Mouse (Mus musculus): ENCODE measurements around the gene Akna. TPM values are rescaled to one million over a fixed set of nuclear protein-coding genes. Genes with fewer than 3 reads are reported as not detected.

Akna gene
- polyA plus RNA-seq, 1 experiment from 2014 or later = 2.5 TPM

DNA sequence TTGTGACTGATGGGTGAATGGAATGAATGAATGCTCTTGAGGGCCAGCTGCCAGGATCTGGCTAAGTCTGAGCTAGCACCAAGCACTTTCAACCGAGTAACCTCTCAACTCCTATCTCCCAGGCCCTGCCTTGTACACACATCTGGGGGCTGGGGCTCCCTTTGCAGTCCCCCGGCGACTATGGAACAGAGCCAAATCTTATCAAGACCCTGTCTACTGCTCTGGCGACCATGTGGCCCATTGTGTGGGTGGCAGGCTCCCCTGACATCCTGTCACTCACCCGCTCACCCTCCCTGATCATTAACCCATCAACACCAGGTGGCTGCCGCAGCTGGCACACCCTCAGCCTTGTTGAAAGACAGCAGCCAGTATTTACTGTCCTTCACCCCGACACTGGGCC lies 1.9 kb upstream of the Akna start:
- no peak for ATAC-seq (ENCODE audit: low read depth)
- no peaks in the 10 kb centered on the region for H3K27me3 ChIP-seq (ENCODE audit: control insufficient read depth, insufficient read depth, low read length)

GRCm38 (mm10) chr4:63404205-63404604 lies 1.1 kb upstream of the Akna start:
- Histone ChIP-seq H3K4me3 (ENCODE audit: low read depth, low read length) (no peak overlapping the region), H3K4me2 (ENCODE audit: low read depth, low read length) (no peak overlapping the region), H3K4me1 (ENCODE audit: control insufficient read depth, insufficient read depth, low read length) (peaks cover 29% of the 10 kb centered on the region), H3K27me3 (ENCODE audit: control insufficient read depth, insufficient read depth, low read length) (no peaks in the 10 kb centered on the region), H3K9me3 (ENCODE audit: control insufficient read depth, low read length) (no peaks in the 10 kb centered on the region), H3K9ac (replicated peaks; ENCODE audit: low read depth, low read length) (no peak overlapping the region), H3K27ac (ENCODE audit: low read depth, low read length) (no peak overlapping the region; the same call in 1 of the 2 replicates), H3K36me3 (ENCODE audit: control insufficient read depth, insufficient read depth, low read length) (no peaks in the 10 kb centered on the region)
- 80% methylated on average over 7 of the region's 7 CpGs for WGBS
- no peak for ATAC-seq (ENCODE audit: low read depth)

More for the DNA sequence above, 1.9 kb upstream of the Akna start:
- H3K4me3 ChIP-seq (ENCODE audit: low read depth, low read length) = no peak overlapping the region
- H3K9ac ChIP-seq (replicated peaks; ENCODE audit: low read depth, low read length) = no peak overlapping the region
- no peaks in the 10 kb centered on the region for H3K9me3 ChIP-seq (ENCODE audit: control insufficient read depth, low read length)
- H3K4me1 ChIP-seq (ENCODE audit: control insufficient read depth, insufficient read depth, low read length) = peaks cover 36% of the 10 kb centered on the region
- 18% methylated on average over 7 of the region's 7 CpGs for WGBS
- H3K4me2 ChIP-seq (ENCODE audit: low read depth, low read length) = no peak overlapping the region
- H3K27ac ChIP-seq (ENCODE audit: low read depth, low read length) = no peak overlapping the region
- H3K36me3 ChIP-seq (ENCODE audit: control insufficient read depth, insufficient read depth, low read length) = no peaks in the 10 kb centered on the region

- Histone ChIP-seq H3K9ac (replicated peaks; ENCODE audit: low read depth, low read length) (no peak overlapping the region), H3K9me3 (ENCODE audit: control insufficient read depth, low read length) (no peaks in the 10 kb centered on the region), H3K4me3 (ENCODE audit: low read depth, low read length) (peak overlapping the region; percentile 12; the same call in 1 of the 2 replicates), H3K27ac (ENCODE audit: low read depth, low read length) (peak overlapping the region; percentile 58; the same call in 1 of the 2 replicates), H3K36me3 (ENCODE audit: control insufficient read depth, insufficient read depth, low read length) (no peaks in the 10 kb centered on the region), H3K4me2 (ENCODE audit: low read depth, low read length) (peak overlapping the region; percentile 3; the same call in 1 of the 2 replicates), H3K4me1 (ENCODE audit: control insufficient read depth, insufficient read depth, low read length) (peaks cover 24% of the 10 kb centered on the region), H3K27me3 (ENCODE audit: control insufficient read depth, insufficient read depth, low read length) (no peaks in the 10 kb centered on the region)
- WGBS = 74% methylated on average over 6 of the region's 6 CpGs
- peak; percentile 1; the same call in 1 of the 2 replicates for ATAC-seq (ENCODE audit: low read depth)
Measured at GRCm38 (mm10) chr4:63402558-63402957, 596 bp downstream of the Akna start.

DNA sequence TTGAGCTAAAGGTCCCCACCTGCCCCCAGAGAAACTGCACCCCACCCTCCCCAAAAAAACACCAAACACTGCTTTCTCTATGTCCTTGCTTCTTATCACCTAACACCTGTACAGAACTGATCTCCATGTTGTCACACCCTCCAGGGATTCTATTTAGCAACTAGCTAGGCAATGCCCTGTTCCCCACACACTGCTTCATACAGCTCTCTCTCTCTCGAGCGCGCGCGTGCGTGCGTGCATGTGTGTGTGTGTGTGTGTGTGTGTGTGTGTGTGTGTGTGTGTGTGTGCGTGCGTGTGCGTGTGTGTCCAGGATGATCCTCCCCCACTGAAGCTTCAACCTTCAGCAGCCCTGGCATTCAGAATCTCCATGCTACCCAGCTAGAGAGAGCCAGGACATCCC lies 1.1 kb downstream of the Akna start:
- H3K4me3 ChIP-seq (ENCODE audit: low read depth, low read length) = no peak overlapping the region
- 93% methylated on average over 10 of the region's 10 CpGs for WGBS
- no peaks in the 10 kb centered on the region for H3K27me3 ChIP-seq (ENCODE audit: control insufficient read depth, insufficient read depth, low read length)
- peaks cover 24% of the 10 kb centered on the region for H3K4me1 ChIP-seq (ENCODE audit: control insufficient read depth, insufficient read depth, low read length)
- H3K36me3 ChIP-seq (ENCODE audit: control insufficient read depth, insufficient read depth, low read length) = no peaks in the 10 kb centered on the region
- H3K9ac ChIP-seq (replicated peaks; ENCODE audit: low read depth, low read length) = no peak overlapping the region
- H3K4me2 ChIP-seq (ENCODE audit: low read depth, low read length) = no peak overlapping the region
- no peaks in the 10 kb centered on the region for H3K9me3 ChIP-seq (ENCODE audit: control insufficient read depth, low read length)
- ATAC-seq (ENCODE audit: low read depth) = no peak
- H3K27ac ChIP-seq (ENCODE audit: low read depth, low read length) = no peak overlapping the region

- Histone ChIP-seq H3K4me1 (ENCODE audit: control insufficient read depth, insufficient read depth, low read length) (peaks cover 24% of the 10 kb centered on the region), H3K36me3 (ENCODE audit: control insufficient read depth, insufficient read depth, low read length) (no peaks in the 10 kb centered on the region), H3K9me3 (ENCODE audit: control insufficient read depth, low read length) (no peaks in the 10 kb centered on the region), H3K27me3 (ENCODE audit: control insufficient read depth, insufficient read depth, low read length) (no peaks in the 10 kb centered on the region), H3K27ac (ENCODE audit: low read depth, low read length) (no peak overlapping the region), H3K4me3 (ENCODE audit: low read depth, low read length) (no peak overlapping the region), H3K4me2 (ENCODE audit: low read depth, low read length) (no peak overlapping the region), H3K9ac (replicated peaks; ENCODE audit: low read depth, low read length) (no peak overlapping the region)
- WGBS = 81% methylated on average over 6 of the region's 6 CpGs
- ATAC-seq (ENCODE audit: low read depth) = no peak
Measured at GRCm38 (mm10) chr4:63401620-63402019, 1.5 kb downstream of the Akna start.

DNA sequence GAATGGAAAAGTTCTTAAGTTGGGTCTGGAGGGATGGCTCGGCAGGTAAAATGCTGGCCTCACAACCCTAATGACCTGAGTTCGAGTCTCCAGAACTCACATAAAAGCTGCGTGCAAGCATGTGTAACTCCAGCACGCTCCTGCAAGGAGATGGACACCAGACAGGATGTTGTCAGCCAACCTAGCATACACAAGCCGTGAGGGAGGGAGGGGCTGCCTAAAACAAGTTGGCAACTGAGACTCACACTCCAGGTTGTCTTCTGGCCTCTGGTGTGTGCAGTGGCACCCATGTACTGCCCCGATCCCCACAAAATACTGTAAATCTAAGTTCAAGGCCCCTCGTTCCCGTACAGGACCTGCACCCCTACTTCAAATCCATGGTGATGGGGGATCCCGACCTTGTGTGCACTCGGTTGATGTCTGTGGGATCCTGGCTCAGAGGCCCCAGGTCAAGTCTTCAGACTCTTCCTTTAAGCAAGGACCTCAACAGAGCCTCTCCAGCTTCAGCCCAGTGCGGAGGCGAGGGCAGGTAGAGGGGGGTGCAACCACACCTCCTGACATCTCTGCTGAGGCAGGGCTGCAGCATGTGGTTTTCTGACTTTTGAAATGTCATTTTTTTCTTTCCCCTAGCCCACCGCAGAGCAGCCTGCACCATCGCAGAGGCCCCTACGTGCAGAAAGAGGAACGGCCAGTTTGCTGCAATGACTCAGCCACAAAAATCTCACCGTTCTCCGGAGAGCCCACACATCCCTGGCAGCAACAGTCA lies 2.4 kb downstream of the Akna start:
- H3K9ac ChIP-seq (replicated peaks; ENCODE audit: low read depth, low read length) = no peak overlapping the region
- no peak overlapping the region for H3K27ac ChIP-seq (ENCODE audit: low read depth, low read length)
- no peak for ATAC-seq (ENCODE audit: low read depth)
- no peaks in the 10 kb centered on the region for H3K27me3 ChIP-seq (ENCODE audit: control insufficient read depth, insufficient read depth, low read length)
- H3K36me3 ChIP-seq (ENCODE audit: control insufficient read depth, insufficient read depth, low read length) = no peaks in the 10 kb centered on the region
- no peak overlapping the region for H3K4me3 ChIP-seq (ENCODE audit: low read depth, low read length)
- no peaks in the 10 kb centered on the region for H3K9me3 ChIP-seq (ENCODE audit: control insufficient read depth, low read length)
- 92% methylated on average over 18 of the region's 18 CpGs for WGBS
- H3K4me1 ChIP-seq (ENCODE audit: control insufficient read depth, insufficient read depth, low read length) = peaks cover 24% of the 10 kb centered on the region
- no peak overlapping the region for H3K4me2 ChIP-seq (ENCODE audit: low read depth, low read length)

DNA sequence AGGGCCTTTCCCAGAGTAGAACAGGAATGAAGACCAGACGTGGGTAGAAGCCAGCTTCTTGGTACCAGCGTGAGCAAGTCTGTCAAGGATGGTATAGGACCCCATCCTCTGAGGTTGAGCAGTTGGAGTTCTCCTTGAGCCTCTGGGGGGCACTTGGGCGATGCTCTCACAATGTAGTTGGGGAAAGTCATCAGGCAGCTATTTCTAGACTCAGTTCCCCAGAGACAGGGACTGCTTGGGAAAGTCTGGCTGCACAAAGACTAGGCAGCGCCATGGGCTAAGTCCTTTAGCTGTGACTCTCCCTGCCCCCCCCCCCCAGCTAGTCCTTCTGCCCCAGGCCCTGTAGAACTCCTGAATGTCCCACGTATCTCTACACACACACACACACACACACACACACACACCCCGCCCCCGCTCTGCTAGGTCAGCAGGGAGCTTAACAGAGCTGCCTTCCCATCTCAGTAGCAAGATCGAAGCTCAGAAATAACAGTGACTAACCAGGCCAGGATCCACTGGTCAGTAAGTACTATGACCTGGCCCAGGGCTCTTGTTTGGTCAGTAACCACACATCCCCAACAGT lies 3.4 kb downstream of the Akna start:
- no peak overlapping the region for H3K4me3 ChIP-seq (ENCODE audit: low read depth, low read length)
- WGBS = 65% methylated on average over 7 of the region's 8 CpGs
- no peak overlapping the region for H3K4me2 ChIP-seq (ENCODE audit: low read depth, low read length)
- no peak overlapping the region for H3K27ac ChIP-seq (ENCODE audit: low read depth, low read length)
- no peaks in the 10 kb centered on the region for H3K36me3 ChIP-seq (ENCODE audit: control insufficient read depth, insufficient read depth, low read length)
- no peak overlapping the region for H3K9ac ChIP-seq (replicated peaks; ENCODE audit: low read depth, low read length)
- peaks cover 18% of the 10 kb centered on the region for H3K4me1 ChIP-seq (ENCODE audit: control insufficient read depth, insufficient read depth, low read length)
- no peaks in the 10 kb centered on the region for H3K9me3 ChIP-seq (ENCODE audit: control insufficient read depth, low read length)
- H3K27me3 ChIP-seq (ENCODE audit: control insufficient read depth, insufficient read depth, low read length) = no peaks in the 10 kb centered on the region
- ATAC-seq (ENCODE audit: low read depth) = no peak

GRCm38 (mm10) chr4:63398854-63399609 lies 4.1 kb downstream of the Akna start:
- Histone ChIP-seq H3K4me3 (ENCODE audit: low read depth, low read length) (no peak overlapping the region), H3K4me1 (ENCODE audit: control insufficient read depth, insufficient read depth, low read length) (peaks cover 10% of the 10 kb centered on the region; the same call in 1 of the 2 replicates), H3K9ac (replicated peaks; ENCODE audit: low read depth, low read length) (no peak overlapping the region), H3K27ac (ENCODE audit: low read depth, low read length) (no peak overlapping the region), H3K4me2 (ENCODE audit: low read depth, low read length) (no peak overlapping the region), H3K36me3 (ENCODE audit: control insufficient read depth, insufficient read depth, low read length) (no peaks in the 10 kb centered on the region), H3K9me3 (ENCODE audit: control insufficient read depth, low read length) (no peaks in the 10 kb centered on the region), H3K27me3 (ENCODE audit: control insufficient read depth, insufficient read depth, low read length) (no peaks in the 10 kb centered on the region)
- no peak for ATAC-seq (ENCODE audit: low read depth)
- WGBS = 69% methylated on average over 11 of the region's 11 CpGs

Measured in neural tube, embryonic 14.5 days (tissue).